Mouse (Mus musculus) forebrain, embryonic 12.5 days (tissue): ENCODE measurements around the gene Vmn1r211. TPM values are rescaled to one million over a fixed set of nuclear protein-coding genes. Genes with fewer than 3 reads are reported as not detected.
"Not testable (repeated sequence)": the region's sequence is repeated elsewhere in the genome, so short reads cannot be mapped to it uniquely, and the experiment has no call there.

Experiments used
- ATAC-seq: fragments of 200-750 bp; cut with Nextera tagmentation; 2 replicates; pipeline ENCODE4 v1.8.0; 2017; ENCODE audit warnings: moderate TSS enrichment; ENCODE audit not compliant: low FRiP score
- H3K27ac ChIP-seq: fragments of 300-500 bp; sonication (generic); 2 replicates; pipeline ENCODE4 v1.5.1; 2016; ENCODE audit warnings: mild to moderate bottlenecking
- H3K27me3 ChIP-seq: fragments of 300-500 bp; sonication (generic); 2 replicates; pipeline ENCODE4 v1.6.1; 2016; ENCODE audit warnings: mild to moderate bottlenecking
- H3K36me3 ChIP-seq: fragments of 300-500 bp; sonication (generic); replicated peaks from 2 replicates; pipeline ENCODE4 v1.6.1; 2016; ENCODE audit warnings: mild to moderate bottlenecking
- H3K4me1 ChIP-seq: fragments of 300-500 bp; sonication (generic); 2 replicates; pipeline ENCODE4 v1.6.1; 2016
- H3K4me2 ChIP-seq: fragments of 300-500 bp; sonication (generic); 2 replicates; pipeline ENCODE4 v1.6.1; 2016; ENCODE audit warnings: mild to moderate bottlenecking, moderate library complexity
- H3K4me3 ChIP-seq: fragments of 300-500 bp; sonication (generic); replicated peaks from 2 replicates; pipeline ENCODE4 v1.5.1; 2016; ENCODE audit warnings: mild to moderate bottlenecking
- H3K9ac ChIP-seq: fragments of 300-500 bp; sonication (generic); 2 replicates; pipeline ENCODE4 v1.6.1; 2016; ENCODE audit warnings: mild to moderate bottlenecking
- H3K9me3 ChIP-seq: fragments of 300-500 bp; sonication (generic); 2 replicates; pipeline ENCODE4 v1.6.1; 2016
- WGBS: fragments of 180-500 bp; shearing (Covaris S2); methylation state at CpG from one replicate; pipeline ENCODE4 v1.1.7; 2016; 5-methylcytosine and 5-hydroxymethylcytosine counted together
- polyA plus RNA-seq: library from polyadenylated mRNA; unstranded; fragments of >200 nt; fragmentation: Nextera tagmentation; extraction: Ambion mirVana; gene quantifications from 2 replicates; pipeline ENCODE4 v1.2.1, GENCODE M21; 2016

Gene Vmn1r211
- polyA plus RNA-seq = not detected in 2 replicates

- H3K9ac ChIP-seq = no peak within 1 kb of the TSS
- H3K36me3 ChIP-seq = no peaks in the 10 kb centered on the region
- no peaks in the 10 kb centered on the region for H3K27me3 ChIP-seq
- no peaks in the 10 kb centered on the region for H3K9me3 ChIP-seq
- 91% methylated on average over 1 of the region's 1 CpGs for WGBS
- no peaks in the 10 kb centered on the region for H3K4me1 ChIP-seq
- H3K4me2 ChIP-seq = no peak within 1 kb of the TSS
- H3K27ac ChIP-seq = no peak within 1 kb of the TSS
- no peak within 1 kb of the TSS for H3K4me3 ChIP-seq
- ATAC-seq = no peak
Observed at GRCm38 (mm10) chr13:22857461-22857860, at the start of gene Vmn1r211. Gene Vmn1r211 (minus strand): TSS chr13:22857561.

- no peaks in the 10 kb centered on the region for H3K9me3 ChIP-seq
- H3K27me3 ChIP-seq = no peaks in the 10 kb centered on the region
- no peak for ATAC-seq
- no peak within 1 kb of the TSS for H3K9ac ChIP-seq
- no peaks in the 10 kb centered on the region for H3K4me1 ChIP-seq
- no peak within 1 kb of the TSS for H3K27ac ChIP-seq
- no peaks in the 10 kb centered on the region for H3K36me3 ChIP-seq
- H3K4me2 ChIP-seq = no peak within 1 kb of the TSS
- H3K4me3 ChIP-seq = no peak within 1 kb of the TSS
- 88% methylated on average over 4 of the region's 4 CpGs for WGBS
Observed at GRCm38 (mm10) chr13:22884105-22884504, 26.7 kb upstream of the Vmn1r211 start, which contains the start of gene Vmn1r212. Gene Vmn1r212 (minus strand): TSS chr13:22884205.

GRCm38 (mm10) chr13:22879257-22879656, 21.9 kb upstream of the Vmn1r211 start:
- no peak overlapping the region for H3K4me3 ChIP-seq
- no peak for ATAC-seq
- H3K27me3 ChIP-seq = no peaks in the 10 kb centered on the region
- H3K4me2 ChIP-seq = no peak overlapping the region
- H3K9ac ChIP-seq = no peak overlapping the region
- no peaks in the 10 kb centered on the region for H3K9me3 ChIP-seq
- no peak overlapping the region for H3K27ac ChIP-seq
- 95% methylated on average over 1 of the region's 1 CpGs for WGBS
- no peaks in the 10 kb centered on the region for H3K4me1 ChIP-seq
- H3K36me3 ChIP-seq = no peaks in the 10 kb centered on the region

- Histone ChIP-seq H3K27me3 (no peaks in the 10 kb centered on the region), H3K27ac (no peak overlapping the region), H3K4me2 (no peak overlapping the region), H3K9ac (no peak overlapping the region), H3K9me3 (no peaks in the 10 kb centered on the region), H3K36me3 (no peaks in the 10 kb centered on the region), H3K4me1 (no peaks in the 10 kb centered on the region), H3K4me3 (no peak overlapping the region)
- 75% methylated on average over 4 of the region's 4 CpGs for WGBS
- no peak for ATAC-seq
Observed at GRCm38 (mm10) chr13:22854760-22855159, 2.6 kb downstream of the Vmn1r211 start.

- WGBS = 96% methylated on average over 1 of the region's 1 CpGs
- no peak overlapping the region for H3K4me2 ChIP-seq
- no peaks in the 10 kb centered on the region for H3K27me3 ChIP-seq
- H3K27ac ChIP-seq = no peak overlapping the region
- H3K36me3 ChIP-seq = no peaks in the 10 kb centered on the region
- H3K9me3 ChIP-seq = no peaks in the 10 kb centered on the region
- no peak for ATAC-seq
- H3K4me1 ChIP-seq = no peaks in the 10 kb centered on the region
- H3K4me3 ChIP-seq = no peak overlapping the region
- H3K9ac ChIP-seq = no peak overlapping the region
Observed at GRCm38 (mm10) chr13:22846798-22847197, 10.6 kb downstream of the Vmn1r211 start.

GRCm38 (mm10) chr13:22844304-22844703, 13.1 kb downstream of the Vmn1r211 start:
- H3K4me1 ChIP-seq, H3K36me3 ChIP-seq, ATAC-seq, H3K27me3 ChIP-seq, H3K4me3 ChIP-seq, H3K4me2 ChIP-seq, H3K9me3 ChIP-seq, H3K27ac ChIP-seq, H3K9ac ChIP-seq: not testable (repeated sequence)
- 38% methylated on average over 3 of the region's 3 CpGs for WGBS

GRCm38 (mm10) chr13:22831248-22831647, 26.1 kb downstream of the Vmn1r211 start, which contains the start of gene Vmn1r210:
Gene Vmn1r210 (minus strand): TSS chr13:22831348.
- no peak within 1 kb of the TSS for H3K27ac ChIP-seq
- 69% methylated on average over 4 of the region's 4 CpGs for WGBS
- H3K4me1 ChIP-seq = no peaks in the 10 kb centered on the region
- H3K9me3 ChIP-seq = no peaks in the 10 kb centered on the region
- H3K9ac ChIP-seq = no peak within 1 kb of the TSS
- no peaks in the 10 kb centered on the region for H3K36me3 ChIP-seq
- no peaks in the 10 kb centered on the region for H3K27me3 ChIP-seq
- H3K4me2 ChIP-seq = no peak within 1 kb of the TSS
- H3K4me3 ChIP-seq = no peak within 1 kb of the TSS
- ATAC-seq = no peak

- H3K27ac ChIP-seq, H3K27me3 ChIP-seq, H3K4me1 ChIP-seq, H3K9me3 ChIP-seq, H3K36me3 ChIP-seq, H3K4me2 ChIP-seq, H3K9ac ChIP-seq, ATAC-seq, H3K4me3 ChIP-seq: not testable (repeated sequence)
- WGBS = 37% methylated on average over 7 of the region's 7 CpGs
Observed at GRCm38 (mm10) chr13:22829395-22829794, 28.0 kb downstream of the Vmn1r211 start.

- WGBS = 100% methylated on average over 1 of the region's 1 CpGs
- not testable (repeated sequence) for H3K4me3 ChIP-seq, H3K4me2 ChIP-seq, H3K9ac ChIP-seq, H3K9me3 ChIP-seq, ATAC-seq, H3K4me1 ChIP-seq, H3K27ac ChIP-seq, H3K36me3 ChIP-seq, H3K27me3 ChIP-seq
Observed at GRCm38 (mm10) chr13:22821601-22822000, 35.8 kb downstream of the Vmn1r211 start.

GRCm38 (mm10) chr13:22809582-22809981, 47.8 kb downstream of the Vmn1r211 start, which contains the start of gene Vmn1r209:
Gene Vmn1r209 (minus strand): TSS chr13:22809682.
- H3K4me3 ChIP-seq, ATAC-seq, H3K9ac ChIP-seq, H3K27ac ChIP-seq, H3K9me3 ChIP-seq, H3K27me3 ChIP-seq, H3K4me1 ChIP-seq, H3K36me3 ChIP-seq, H3K4me2 ChIP-seq: not testable (repeated sequence)

Other genes with a start within 250 kb of the Vmn1r211 start
- gene Vmn1r206, start 233.3 kb downstream of the Vmn1r211 start, polyA plus RNA-seq = not detected in 2 replicates
- gene Vmn1r207-ps, start 127.9 kb downstream of the Vmn1r211 start, polyA plus RNA-seq = not detected in 2 replicates
- gene Vmn1r208, start 80.2 kb downstream of the Vmn1r211 start, polyA plus RNA-seq = not detected in 2 replicates
- gene Vmn1r209, start 47.9 kb downstream of the Vmn1r211 start, polyA plus RNA-seq = not detected in 2 replicates
- gene Vmn1r210, start 26.2 kb downstream of the Vmn1r211 start, polyA plus RNA-seq = not detected in 2 replicates
- not detected in 2 replicates for gene Vmn1r212, start 26.6 kb upstream of the Vmn1r211 start, polyA plus RNA-seq
- gene Vmn1r213, start 150.1 kb upstream of the Vmn1r211 start, polyA plus RNA-seq = not detected in 2 replicates
- gene Vmn1r214, start 172.9 kb upstream of the Vmn1r211 start, polyA plus RNA-seq = not detected in 2 replicates
- gene Vmn1r215, start 210.5 kb upstream of the Vmn1r211 start, polyA plus RNA-seq = not detected in 2 replicates